Mouse (Mus musculus) lung, postnatal 4 days (tissue): ENCODE results near the gene Slc5a1.

Experiments used
- DNase-seq, 2 experiments: peaks; one replicate each; pipeline ENCODE4 v3.0.0; 2021

Slc5a1 gene

DNA sequence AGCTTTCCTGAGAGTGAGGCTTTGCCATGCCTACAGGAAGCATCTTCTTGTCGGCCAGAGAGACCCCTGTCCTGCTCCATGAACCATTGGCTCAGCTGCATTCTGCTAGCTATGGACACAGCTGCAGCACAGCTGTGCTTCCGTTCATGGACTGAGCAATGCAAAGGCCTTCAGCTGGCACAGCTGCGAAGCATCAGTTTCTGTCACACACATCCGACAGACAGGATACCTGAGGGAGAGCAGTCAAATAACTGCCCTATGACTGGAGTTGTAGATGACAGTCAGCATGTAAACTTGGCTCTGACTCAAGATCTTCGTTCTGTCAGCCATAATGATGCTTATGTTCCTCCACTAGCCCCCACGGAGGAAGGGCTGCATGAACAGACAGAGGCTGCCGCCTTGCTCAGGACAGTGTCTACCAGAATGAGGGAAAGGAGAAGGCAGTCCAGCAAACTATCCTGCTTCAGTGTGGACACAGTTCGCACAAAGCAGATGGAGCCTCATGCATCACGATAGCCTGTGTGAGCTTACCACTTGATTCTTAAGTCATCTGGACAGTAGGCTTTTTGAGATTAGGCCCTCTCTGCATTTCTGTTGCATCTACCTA lies 91.3 kb downstream of the Slc5a1 start:
- DNase-seq = no peak

DNA sequence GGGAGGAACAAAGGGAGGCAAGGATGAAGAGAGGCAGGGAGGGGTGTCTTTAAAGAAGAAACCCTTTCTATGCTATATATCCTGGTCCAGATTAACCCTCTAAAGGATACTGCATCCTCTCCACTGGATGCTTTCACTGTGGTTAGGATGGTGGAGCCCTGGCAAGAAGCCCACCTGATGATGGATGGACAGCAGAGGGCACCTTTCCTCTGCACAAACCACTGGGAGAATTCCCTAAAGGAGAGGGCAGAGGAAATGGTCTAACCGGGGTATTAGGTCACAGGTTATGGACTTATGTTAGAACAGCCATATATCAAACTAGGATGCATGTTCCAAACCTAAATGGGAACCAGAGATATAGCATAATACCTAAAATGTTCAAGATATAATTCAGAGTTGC lies 96.1 kb downstream of the Slc5a1 start:
- DNase-seq = no peak

DNA sequence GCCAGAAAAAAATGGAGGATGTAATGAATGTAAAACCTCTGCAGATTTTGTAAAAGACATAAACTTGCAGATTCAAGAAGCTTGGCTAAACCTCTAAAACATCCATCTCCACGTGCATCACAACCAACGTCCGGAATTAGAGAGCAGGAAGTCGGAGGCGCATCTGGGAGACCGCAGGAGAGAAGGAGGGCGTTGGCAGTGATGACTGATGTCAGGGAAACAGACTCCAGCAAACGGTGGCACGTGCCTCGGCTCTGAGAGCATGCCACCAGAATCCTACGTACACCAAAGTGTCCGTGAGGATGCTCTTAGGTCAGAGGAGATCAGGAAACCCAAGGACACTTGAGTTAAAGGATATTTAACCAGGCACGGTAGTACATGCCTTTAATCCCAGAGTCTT lies 97.7 kb downstream of the Slc5a1 start:
- DNase-seq = no peak

DNA sequence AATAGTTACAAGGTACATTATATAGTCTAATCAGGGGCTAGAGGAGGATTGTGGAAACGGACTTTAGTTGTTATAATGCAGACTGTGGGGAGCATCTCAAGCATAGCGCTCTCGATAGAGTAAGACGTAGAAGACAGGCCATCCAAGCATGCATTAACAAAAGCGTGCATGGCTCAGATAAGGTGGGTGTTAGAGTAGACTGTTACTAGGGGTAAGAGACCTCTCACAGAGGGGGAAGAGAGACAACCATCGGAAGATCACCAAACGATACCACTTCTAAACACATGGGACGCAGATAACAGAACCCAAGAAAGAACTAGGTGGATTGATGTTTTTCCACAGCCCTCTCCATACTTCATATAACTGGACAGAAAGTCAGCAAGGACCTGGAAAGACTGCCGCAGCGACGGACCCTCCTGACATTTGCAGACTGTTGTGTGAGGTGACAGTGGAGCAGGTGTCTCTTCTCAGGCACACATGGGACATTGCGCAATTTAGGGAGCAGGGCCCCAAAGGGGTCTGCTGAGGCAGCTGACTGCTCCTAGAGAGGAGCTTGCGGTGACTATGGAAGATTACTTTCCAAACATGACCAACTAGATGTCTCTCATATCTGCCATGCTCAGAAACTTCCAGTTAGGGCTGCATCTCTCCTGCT lies 98.6 kb downstream of the Slc5a1 start:
- no peak for DNase-seq

DNA sequence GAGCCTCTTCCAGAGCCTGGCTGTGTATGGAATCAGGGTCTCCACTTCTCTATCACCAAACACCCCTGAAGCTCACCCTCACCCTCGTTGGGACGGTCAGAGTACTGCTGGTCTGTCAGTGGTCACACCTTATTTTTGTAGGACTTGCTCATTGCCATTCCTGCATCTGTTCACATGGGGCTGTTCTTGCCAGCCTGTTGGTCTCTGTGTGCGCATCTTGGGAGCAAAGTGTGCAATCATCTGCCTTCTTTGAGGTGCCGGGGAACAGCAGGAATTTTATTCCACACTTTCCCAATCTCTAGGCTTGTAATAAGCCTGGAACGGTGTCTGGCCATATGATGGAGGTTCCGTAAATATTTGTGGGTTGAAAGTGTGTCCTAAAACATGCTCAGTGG lies 99.1 kb downstream of the Slc5a1 start:
- DNase-seq = no peak

DNA sequence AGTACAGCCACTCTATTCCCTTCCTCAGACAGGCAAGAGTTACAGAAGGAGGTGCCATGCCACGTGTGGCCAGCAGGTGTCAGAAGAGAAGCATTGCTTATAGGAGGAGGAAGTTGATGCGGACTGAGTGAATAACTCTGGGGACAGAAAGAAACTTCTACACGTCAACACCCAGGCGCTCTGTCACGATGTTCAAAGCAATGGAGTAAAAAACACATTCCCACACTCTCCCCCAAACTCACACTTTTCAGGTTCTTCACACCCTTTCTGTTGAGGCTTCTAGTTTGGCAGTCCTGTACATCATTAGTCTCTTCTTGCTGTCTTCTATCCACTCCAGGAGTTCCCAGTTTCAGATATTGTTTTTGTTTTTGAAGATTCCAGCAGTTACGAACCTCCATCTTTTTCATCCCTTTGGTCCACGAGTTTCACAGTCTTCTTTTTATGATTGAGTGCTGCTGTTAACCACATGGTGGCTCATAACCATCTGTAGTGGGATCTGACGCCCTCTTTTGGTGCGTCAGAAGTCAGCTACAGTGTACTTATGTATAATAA lies 99.7 kb downstream of the Slc5a1 start:
- peak; percentile 79 to 85 for DNase-seq

DNA sequence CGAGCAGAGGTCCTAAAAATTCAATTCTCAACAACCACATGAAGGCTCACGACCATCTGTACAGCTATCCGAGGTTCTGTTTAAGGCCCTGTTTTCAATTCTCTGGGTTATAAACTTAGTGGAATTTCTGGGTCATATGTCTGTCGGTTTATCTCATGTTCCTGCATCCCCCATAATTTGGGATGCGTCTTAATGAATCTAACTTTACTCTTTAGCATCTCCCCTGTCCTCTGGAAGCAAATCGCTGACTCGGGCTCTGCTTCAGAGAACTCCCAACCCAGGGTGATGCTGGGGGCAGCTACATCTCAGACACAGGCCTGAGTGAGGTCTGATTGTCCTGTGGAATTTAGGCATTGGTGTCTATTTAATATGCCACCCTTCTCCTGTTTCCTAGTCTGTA lies 100.3 kb downstream of the Slc5a1 start:
- DNase-seq = no peak

DNA sequence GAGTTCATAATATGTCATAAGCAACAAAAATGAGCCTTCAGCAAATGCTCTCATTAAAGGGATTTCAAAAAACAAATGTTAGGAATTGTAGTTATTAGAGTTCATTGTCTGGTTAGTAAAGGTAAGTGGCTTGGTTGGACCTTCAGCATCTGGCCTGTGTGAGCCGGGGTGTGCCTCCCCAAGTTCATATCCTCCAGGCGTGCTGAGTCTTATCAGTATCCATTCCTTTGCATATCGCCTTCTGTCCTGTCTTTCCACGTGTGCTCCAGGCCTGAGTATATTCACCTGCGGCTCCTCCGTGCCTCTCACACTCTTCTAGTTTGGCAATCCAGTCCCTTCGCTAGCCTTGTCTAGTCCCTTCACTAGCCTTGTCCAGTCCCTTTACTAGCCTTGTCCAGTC lies 102.3 kb downstream of the Slc5a1 start:
- no peak for DNase-seq

DNA sequence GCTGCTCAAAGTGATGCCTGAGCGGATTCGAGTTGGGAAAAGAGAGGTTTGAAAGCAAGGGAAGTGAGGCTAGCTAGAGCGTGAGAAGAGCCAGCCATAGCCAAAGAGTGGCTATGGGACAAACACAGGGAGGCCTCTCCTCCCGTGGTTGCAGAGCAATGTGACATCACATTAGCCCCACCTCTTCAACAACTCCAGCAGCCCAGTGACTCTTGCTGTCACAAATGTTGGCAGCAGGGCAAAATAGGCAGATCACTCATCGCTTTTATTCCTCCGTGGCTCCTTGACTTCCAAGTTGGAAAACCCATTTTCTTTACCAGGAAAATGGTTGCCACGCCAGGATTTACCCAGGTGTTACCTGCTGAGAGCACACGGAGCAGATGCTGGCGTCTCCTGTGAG lies 103.1 kb downstream of the Slc5a1 start:
- no peak for DNase-seq

DNA sequence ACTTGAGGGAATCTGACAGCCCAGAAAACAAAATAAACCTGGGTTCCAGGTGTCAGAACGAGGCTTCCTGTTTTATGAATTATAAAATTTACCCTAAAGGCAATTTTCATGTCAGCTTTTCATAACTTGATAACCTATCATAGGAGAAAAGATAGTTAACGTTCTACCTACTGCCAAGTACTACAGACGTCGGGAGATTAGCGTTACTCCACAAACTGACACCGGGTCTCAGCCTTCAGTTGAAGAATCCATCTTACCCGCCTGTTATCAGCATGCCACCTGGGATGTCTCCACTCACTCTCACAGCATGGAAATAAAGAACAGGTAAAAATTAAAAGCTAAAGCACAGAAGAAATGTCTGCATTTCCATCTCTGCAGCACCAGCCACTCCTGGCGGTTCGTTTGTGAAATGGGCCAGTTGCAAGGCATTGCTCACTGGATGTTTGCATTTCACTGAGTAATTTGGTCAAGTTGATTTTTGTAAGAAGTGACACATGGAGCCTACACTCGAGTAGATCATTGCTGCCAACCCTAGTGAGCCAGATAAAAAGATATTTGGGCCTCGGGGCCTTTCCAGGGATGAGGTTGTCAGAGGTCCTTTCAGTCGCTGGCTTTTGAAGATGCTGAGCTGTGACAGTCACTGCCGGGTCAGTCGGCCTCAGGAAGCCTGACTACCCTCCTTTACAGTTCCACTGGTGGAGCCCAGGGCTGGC lies 104.7 kb downstream of the Slc5a1 start:
- DNase-seq = peak in 1 of 2 experiments; percentile 4

DNA sequence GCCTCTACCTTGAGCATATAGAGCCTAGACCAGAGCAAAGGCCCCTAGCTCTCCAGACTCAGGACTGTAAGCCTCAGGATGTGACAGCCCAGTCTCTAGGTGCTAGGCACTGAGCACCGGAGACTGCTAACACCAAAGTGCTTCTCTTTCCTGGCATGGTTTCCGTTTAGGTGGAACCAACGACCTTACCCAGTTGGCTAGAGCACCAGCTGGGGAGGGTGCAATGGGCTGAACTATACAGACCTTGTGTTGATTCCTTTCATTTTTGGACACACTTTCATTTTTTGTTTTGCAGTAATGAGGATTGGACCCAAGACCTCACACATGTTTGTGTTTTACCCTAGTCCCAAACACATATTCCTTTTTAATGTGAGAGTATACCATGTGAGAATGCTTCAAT lies 106.5 kb downstream of the Slc5a1 start:
- DNase-seq = peak in 1 of 2 experiments; percentile 3

DNA sequence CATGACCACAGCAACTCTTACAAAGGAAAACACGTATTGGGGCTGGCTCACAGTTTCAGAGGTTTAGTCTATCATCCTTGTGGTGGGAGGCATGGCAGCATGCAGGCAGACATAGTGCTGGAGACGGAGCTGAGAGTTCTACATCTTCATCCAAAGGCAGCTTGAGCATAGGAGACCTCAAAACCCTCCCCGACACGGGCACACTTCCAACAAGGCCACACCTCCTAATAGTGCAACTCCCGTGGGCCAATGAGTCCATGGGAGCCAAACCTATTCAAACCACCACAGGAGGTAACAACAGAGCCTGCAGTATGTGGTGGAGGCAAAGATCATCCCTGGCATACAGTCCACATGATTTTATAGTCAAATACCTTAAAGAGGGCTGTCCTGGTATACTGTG lies 107.2 kb downstream of the Slc5a1 start:
- DNase-seq = peak in 1 of 2 experiments; percentile 17
